Mouse (Mus musculus) cerebellum, adult 2 months (tissue): ENCODE measurements around the gene Zfp941.

Source experiments
- CTCF ChIP-seq: fragments of 200-500 bp; IDR thresholded peaks from 2 replicates; pipeline ENCODE4 v1.5.1; 2011; ENCODE audit warnings: low read depth, mild to moderate bottlenecking, control low read depth, low read length, moderate library complexity, borderline replicate concordance; ENCODE audit not compliant: insufficient read depth
- POLR2A ChIP-seq: fragments of 200-500 bp; IDR thresholded peaks from 2 replicates; pipeline ENCODE4 v1.6.1; 2011; ENCODE audit warnings: low read length, control low read depth, borderline replicate concordance; ENCODE audit not compliant: insufficient read depth

DNA sequence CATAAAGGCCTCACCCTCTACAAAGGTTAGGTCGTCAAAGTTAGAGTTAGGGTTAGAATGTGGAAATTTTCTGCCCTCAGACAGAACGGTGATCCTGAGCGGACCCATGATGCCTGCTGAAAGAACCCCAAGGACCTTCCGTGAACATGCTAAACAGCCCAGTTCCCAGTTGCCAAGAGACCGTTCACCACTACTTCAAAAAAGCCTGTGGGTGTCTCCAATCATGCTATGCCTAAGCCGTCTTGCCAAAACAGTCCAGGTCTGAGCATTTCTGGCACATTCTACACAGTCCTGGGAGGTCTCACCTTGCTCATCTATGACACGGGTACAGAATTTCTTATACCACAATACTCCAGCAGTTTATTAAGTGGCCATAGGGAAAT, 33.9 kb downstream of the Zfp941 start:
- TF ChIP-seq POLR2A, result no peak
- TF ChIP-seq CTCF, result no peak
